Mouse (Mus musculus) myocyte (in vitro differentiated cells): ENCODE data around the gene Mettl21a.

Experiments
- CEBPB ChIP-seq: IDR thresholded peaks from 2 replicates; pipeline ENCODE4 v1.6.1; 2011; ENCODE audit warnings: mild to moderate bottlenecking, moderate library complexity; ENCODE audit not compliant: poor library complexity, insufficient read depth, severe bottlenecking
- POLR2AphosphoS2 ChIP-seq: IDR thresholded peaks from one replicate; pipeline ENCODE4 v1.6.1; 2011; ENCODE audit warnings: low read depth, control low read depth; ENCODE audit not compliant: insufficient read length

GRCm38 (mm10) chr1:64578801-64579200 lies 38.2 kb downstream of the Mettl21a start:
- TF ChIP-seq CEBPB (no peak), POLR2AphosphoS2 (no peak)
